Mouse (Mus musculus) heart, embryonic 10.5 days (tissue): ENCODE results near the gene Clec1a. TPM values are rescaled to one million over a fixed set of nuclear protein-coding genes. Genes with fewer than 3 reads are reported as not detected.
A peak's percentile ranks its signal among the peaks of the same experiment; 100 is the strongest.

Source experiments
- DNase-seq: peaks from one replicate; pipeline ENCODE4 v3.0.0-alpha.2; 2017; ENCODE audit warnings: low spot score
- H3K27ac ChIP-seq: fragments of 300-500 bp; sonication (generic); 2 replicates; pipeline ENCODE4 v1.5.1; 2016; ENCODE audit warnings: mild to moderate bottlenecking
- H3K27me3 ChIP-seq: fragments of 300-500 bp; sonication (generic); 2 replicates; pipeline ENCODE4 v1.6.1; 2016; ENCODE audit warnings: mild to moderate bottlenecking; ENCODE audit not compliant: poor library complexity, insufficient read depth, severe bottlenecking
- H3K36me3 ChIP-seq: fragments of 300-500 bp; sonication (generic); 2 replicates; pipeline ENCODE4 v1.6.1; 2016; ENCODE audit warnings: mild to moderate bottlenecking, moderate library complexity
- H3K4me1 ChIP-seq: fragments of 300-500 bp; sonication (generic); 2 replicates; pipeline ENCODE4 v1.6.1; 2016; ENCODE audit warnings: mild to moderate bottlenecking
- H3K4me3 ChIP-seq: fragments of 300-500 bp; sonication (generic); 2 replicates; pipeline ENCODE4 v1.5.1; 2016; ENCODE audit warnings: mild to moderate bottlenecking, moderate library complexity
- H3K9me3 ChIP-seq: fragments of 300-500 bp; sonication (generic); 2 replicates; pipeline ENCODE4 v1.6.1; 2016; ENCODE audit warnings: mild to moderate bottlenecking, moderate library complexity
- WGBS: fragments of 180-500 bp; shearing (Covaris S2); methylation state at CpG from one replicate; pipeline ENCODE4 v1.1.7; 2016; 5-methylcytosine and 5-hydroxymethylcytosine counted together
- polyA plus RNA-seq: library from polyadenylated mRNA; unstranded; fragments of >200 nt; fragmentation: Nextera tagmentation; extraction: Ambion mirVana; gene quantifications from 2 replicates; pipeline ENCODE4 v1.2.1, GENCODE M21; 2016

Gene Clec1a
- polyA plus RNA-seq, 1 experiment from 2014 or later = 0.48 TPM

GRCm38 (mm10) chr6:129427281-129427680, 24.5 kb downstream of the Clec1a start:
- WGBS = 76% methylated on average over 4 of the region's 4 CpGs
- Histone ChIP-seq H3K9me3 (no peaks in the 10 kb centered on the region), H3K27me3 (no peaks in the 10 kb centered on the region), H3K36me3 (no peaks in the 10 kb centered on the region), H3K4me3 (no peak overlapping the region), H3K27ac (no peak overlapping the region), H3K4me1 (peaks cover 8% of the 10 kb centered on the region)
- DNase-seq = no peak

GRCm38 (mm10) chr6:129425812-129426211, 26.0 kb downstream of the Clec1a start:
- WGBS = 29% methylated on average over 5 of the region's 5 CpGs
- H3K4me1 ChIP-seq = peaks cover 8% of the 10 kb centered on the region
- no peak overlapping the region; the same call in 1 of the 2 replicates for H3K27ac ChIP-seq
- no peaks in the 10 kb centered on the region for H3K9me3 ChIP-seq
- H3K4me3 ChIP-seq = no peak overlapping the region
- H3K27me3 ChIP-seq = no peaks in the 10 kb centered on the region
- H3K36me3 ChIP-seq = no peaks in the 10 kb centered on the region
- no peak for DNase-seq

GRCm38 (mm10) chr6:129425217-129425616, 26.6 kb downstream of the Clec1a start:
- no peak for DNase-seq
- Histone ChIP-seq H3K27me3 (no peaks in the 10 kb centered on the region), H3K27ac (peak overlapping the region; percentile 52; the same call in 1 of the 2 replicates)

GRCm38 (mm10) chr6:129423734-129424072, 28.1 kb downstream of the Clec1a start:
- H3K9me3 ChIP-seq = no peaks in the 10 kb centered on the region
- H3K36me3 ChIP-seq = no peaks in the 10 kb centered on the region
- DNase-seq = peak; percentile 85
- H3K27ac ChIP-seq = no peak overlapping the region; the same call in 1 of the 2 replicates
- no peak overlapping the region for H3K4me3 ChIP-seq
- H3K27me3 ChIP-seq = no peaks in the 10 kb centered on the region
- H3K4me1 ChIP-seq = peaks cover 8% of the 10 kb centered on the region
- WGBS = 10% methylated on average over 1 of the region's 1 CpGs

More at GRCm38 (mm10) chr6:129425217-129425616, 26.6 kb downstream of the Clec1a start:
- 55% methylated on average over 5 of the region's 5 CpGs for WGBS
- no peak overlapping the region for H3K4me3 ChIP-seq
- no peaks in the 10 kb centered on the region for H3K36me3 ChIP-seq
- peaks cover 8% of the 10 kb centered on the region for H3K4me1 ChIP-seq
- no peaks in the 10 kb centered on the region for H3K9me3 ChIP-seq

GRCm38 (mm10) chr6:129423040-129423733, 28.6 kb downstream of the Clec1a start:
- Histone ChIP-seq H3K27ac (peak overlapping the region; percentile 17; the same call in 1 of the 2 replicates), H3K4me3 (no peak overlapping the region), H3K4me1 (peaks cover 8% of the 10 kb centered on the region), H3K36me3 (no peaks in the 10 kb centered on the region), H3K27me3 (no peaks in the 10 kb centered on the region), H3K9me3 (no peaks in the 10 kb centered on the region)
- 65% methylated on average over 4 of the region's 4 CpGs for WGBS
- DNase-seq = no peak

- no peak overlapping the region for H3K4me3 ChIP-seq
- no peak for DNase-seq
- 86% methylated on average over 3 of the region's 3 CpGs for WGBS
Observed at GRCm38 (mm10) chr6:129422311-129422710, 29.5 kb downstream of the Clec1a start.

GRCm38 (mm10) chr6:129414177-129414576, 37.6 kb downstream of the Clec1a start:
- DNase-seq = no peak
- Histone ChIP-seq H3K9me3 (no peaks in the 10 kb centered on the region), H3K27me3 (no peaks in the 10 kb centered on the region), H3K36me3 (no peaks in the 10 kb centered on the region), H3K27ac (no peak overlapping the region), H3K4me3 (no peak overlapping the region), H3K4me1 (no peaks in the 10 kb centered on the region)
- WGBS = 83% methylated on average over 1 of the region's 1 CpGs

More at GRCm38 (mm10) chr6:129422311-129422710, 29.5 kb downstream of the Clec1a start:
- Histone ChIP-seq H3K4me1 (peaks cover 8% of the 10 kb centered on the region), H3K36me3 (no peaks in the 10 kb centered on the region), H3K27ac (no peak overlapping the region), H3K9me3 (no peaks in the 10 kb centered on the region), H3K27me3 (no peaks in the 10 kb centered on the region)

GRCm38 (mm10) chr6:129408562-129408961, 43.2 kb downstream of the Clec1a start, which contains the start of gene Clec9a:
Clec9a (plus strand) TSS chr6:129408862.
- Histone ChIP-seq H3K27ac (no peak within 1 kb of the TSS), H3K4me3 (no peak within 1 kb of the TSS), H3K27me3 (no peaks in the 10 kb centered on the region), H3K4me1 (no peaks in the 10 kb centered on the region), H3K9me3 (no peaks in the 10 kb centered on the region), H3K36me3 (no peaks in the 10 kb centered on the region)
- 86% methylated on average over 2 of the region's 2 CpGs for WGBS
- DNase-seq = no peak

GRCm38 (mm10) chr6:129407324-129407723, 44.5 kb downstream of the Clec1a start:
- 52% methylated on average over 2 of the region's 2 CpGs for WGBS
- Histone ChIP-seq H3K27ac (no peak overlapping the region), H3K36me3 (no peaks in the 10 kb centered on the region), H3K4me3 (no peak overlapping the region), H3K4me1 (no peaks in the 10 kb centered on the region), H3K9me3 (no peaks in the 10 kb centered on the region), H3K27me3 (no peaks in the 10 kb centered on the region)
- DNase-seq = no peak

GRCm38 (mm10) chr6:129405999-129406398, 45.8 kb downstream of the Clec1a start:
- no peak overlapping the region for H3K4me3 ChIP-seq
- H3K27me3 ChIP-seq = no peaks in the 10 kb centered on the region
- no peak overlapping the region for H3K27ac ChIP-seq
- no peaks in the 10 kb centered on the region for H3K4me1 ChIP-seq
- no peaks in the 10 kb centered on the region for H3K9me3 ChIP-seq
- H3K36me3 ChIP-seq = no peaks in the 10 kb centered on the region
- no peak for DNase-seq

GRCm38 (mm10) chr6:129403391-129403790, 48.4 kb downstream of the Clec1a start:
- no peaks in the 10 kb centered on the region for H3K9me3 ChIP-seq
- no peaks in the 10 kb centered on the region for H3K4me1 ChIP-seq
- no peak overlapping the region for H3K4me3 ChIP-seq
- no peaks in the 10 kb centered on the region for H3K27me3 ChIP-seq
- no peak for DNase-seq
- WGBS = 89% methylated on average over 6 of the region's 6 CpGs
- no peak overlapping the region for H3K27ac ChIP-seq
- H3K36me3 ChIP-seq = no peaks in the 10 kb centered on the region

GRCm38 (mm10) chr6:129402404-129402803, 49.4 kb downstream of the Clec1a start:
- 89% methylated on average over 2 of the region's 2 CpGs for WGBS
- Histone ChIP-seq H3K36me3 (no peaks in the 10 kb centered on the region), H3K27ac (no peak overlapping the region), H3K27me3 (no peaks in the 10 kb centered on the region), H3K4me1 (no peaks in the 10 kb centered on the region), H3K9me3 (no peaks in the 10 kb centered on the region), H3K4me3 (no peak overlapping the region)
- DNase-seq = no peak

- Histone ChIP-seq H3K4me3 (no peak overlapping the region), H3K27ac (no peak overlapping the region; the same call in 1 of the 2 replicates), H3K4me1 (no peaks in the 10 kb centered on the region), H3K9me3 (no peaks in the 10 kb centered on the region), H3K36me3 (no peaks in the 10 kb centered on the region), H3K27me3 (no peaks in the 10 kb centered on the region)
- no peak for DNase-seq
- WGBS = 55% methylated on average over 6 of the region's 6 CpGs
Observed at GRCm38 (mm10) chr6:129399945-129400344, 51.9 kb downstream of the Clec1a start.

GRCm38 (mm10) chr6:129396997-129397396, 54.8 kb downstream of the Clec1a start, which contains the start of gene Clec1b:
Clec1b (plus strand) TSS chr6:129397297.
- H3K27me3 ChIP-seq = no peaks in the 10 kb centered on the region
- WGBS = 64% methylated on average over 8 of the region's 8 CpGs
- no peak for DNase-seq
- no peaks in the 10 kb centered on the region for H3K9me3 ChIP-seq
- no peaks in the 10 kb centered on the region for H3K36me3 ChIP-seq
- no peaks in the 10 kb centered on the region for H3K4me1 ChIP-seq
- no peak within 1 kb of the TSS for H3K4me3 ChIP-seq
- H3K27ac ChIP-seq = no peak within 1 kb of the TSS
